Mouse (Mus musculus) testis, adult 2 months (tissue): ENCODE measurements around the gene Alg11. TPM values are rescaled to one million over a fixed set of nuclear protein-coding genes. Genes with fewer than 3 reads are reported as not detected.

Experiments
- H3K27ac ChIP-seq: fragments of 200-500 bp; 2 replicates; pipeline ENCODE4 v1.5.1; 2012; ENCODE audit warnings: low read depth, low read length; ENCODE audit not compliant: control insufficient read depth, insufficient read depth
- H3K27me3 ChIP-seq: fragments of 200-500 bp; 2 replicates; pipeline ENCODE4 v1.6.1; 2012; ENCODE audit warnings: mild to moderate bottlenecking, low read length, moderate library complexity; ENCODE audit not compliant: control insufficient read depth, insufficient read depth
- H3K36me3 ChIP-seq: fragments of 200-500 bp; 2 replicates; pipeline ENCODE4 v1.6.1; 2012; ENCODE audit warnings: mild to moderate bottlenecking, low read length; ENCODE audit not compliant: control insufficient read depth, insufficient read depth
- H3K4me1 ChIP-seq: fragments of 200-500 bp; 2 replicates; pipeline ENCODE4 v1.6.1; 2012; ENCODE audit warnings: low read length; ENCODE audit not compliant: control insufficient read depth, insufficient read depth
- H3K4me3 ChIP-seq: fragments of 200-500 bp; 2 replicates; pipeline ENCODE4 v1.5.1; 2012; ENCODE audit warnings: low read depth, mild to moderate bottlenecking, low read length, moderate library complexity, mixed read lengths; ENCODE audit not compliant: control insufficient read depth
- CTCF ChIP-seq: fragments of 200-500 bp; IDR thresholded peaks from 2 replicates; pipeline ENCODE4 v1.5.1; 2012; ENCODE audit warnings: low read depth, mild to moderate bottlenecking, inconsistent platforms, low read length, moderate library complexity; ENCODE audit not compliant: control insufficient read depth, insufficient read depth, insufficient replicate concordance
- POLR2A ChIP-seq: fragments of 200-500 bp; IDR thresholded peaks from 2 replicates; pipeline ENCODE4 v1.6.1; 2012; ENCODE audit warnings: low read depth, mild to moderate bottlenecking, inconsistent platforms, low read length, moderate library complexity; ENCODE audit not compliant: control insufficient read depth
- polyA plus RNA-seq: library from polyadenylated mRNA; depleted of rRNA; stranded (reverse); fragments of >200 nt; gene quantifications from 2 replicates; pipeline ENCODE4 v1.2.3, GENCODE M21; 2012

The Alg11 gene
- polyA plus RNA-seq, 1 experiment, result 5.0 TPM

GRCm38 (mm10) chr8:22036137-22036536 lies 24.4 kb upstream of the Alg11 start:
- Histone ChIP-seq H3K27me3 (no peaks in the 10 kb centered on the region), H3K36me3 (no peaks in the 10 kb centered on the region), H3K4me3 (no peak overlapping the region), H3K4me1 (no peaks in the 10 kb centered on the region), H3K27ac (no peak overlapping the region)
- TF ChIP-seq CTCF, result no peak
- no peak for TF ChIP-seq POLR2A

- no peak overlapping the region for H3K27ac ChIP-seq
- H3K4me3 ChIP-seq, result no peak overlapping the region
- H3K36me3 ChIP-seq, result no peaks in the 10 kb centered on the region
- no peaks in the 10 kb centered on the region for H3K4me1 ChIP-seq
- TF ChIP-seq CTCF (no peak), POLR2A (no peak)
- H3K27me3 ChIP-seq, result no peaks in the 10 kb centered on the region
These were observed 23.5 kb upstream of the Alg11 start for GRCm38 (mm10) chr8:22037022-22037421.

- TF ChIP-seq POLR2A (no peak), CTCF (no peak)
- H3K4me3 ChIP-seq, result no peak overlapping the region
- H3K4me1 ChIP-seq, result no peaks in the 10 kb centered on the region
- no peaks in the 10 kb centered on the region for H3K27me3 ChIP-seq
- no peaks in the 10 kb centered on the region for H3K36me3 ChIP-seq
- H3K27ac ChIP-seq, result no peak overlapping the region
These were observed 20.9 kb upstream of the Alg11 start for GRCm38 (mm10) chr8:22039468-22040152.

GRCm38 (mm10) chr8:22040153-22040509 lies 20.4 kb upstream of the Alg11 start:
- TF ChIP-seq POLR2A, result no peak
- TF ChIP-seq CTCF, result no peak
- no peak overlapping the region for H3K4me3 ChIP-seq
- H3K36me3 ChIP-seq, result no peaks in the 10 kb centered on the region
- no peak overlapping the region for H3K27ac ChIP-seq
- no peaks in the 10 kb centered on the region for H3K4me1 ChIP-seq
- H3K27me3 ChIP-seq, result no peaks in the 10 kb centered on the region

GRCm38 (mm10) chr8:22042515-22042914 lies 18.0 kb upstream of the Alg11 start:
- Histone ChIP-seq H3K27me3 (no peaks in the 10 kb centered on the region), H3K4me1 (no peaks in the 10 kb centered on the region), H3K27ac (no peak overlapping the region), H3K4me3 (no peak overlapping the region), H3K36me3 (no peaks in the 10 kb centered on the region)
- TF ChIP-seq CTCF (no peak), POLR2A (no peak)

GRCm38 (mm10) chr8:22043706-22044105 lies 16.8 kb upstream of the Alg11 start:
- H3K36me3 ChIP-seq, result no peaks in the 10 kb centered on the region
- H3K27ac ChIP-seq, result no peak overlapping the region
- TF ChIP-seq POLR2A (no peak), CTCF (no peak)
- no peak overlapping the region for H3K4me3 ChIP-seq
- no peaks in the 10 kb centered on the region for H3K27me3 ChIP-seq
- H3K4me1 ChIP-seq, result no peaks in the 10 kb centered on the region

- H3K36me3 ChIP-seq, result no peaks in the 10 kb centered on the region
- H3K4me1 ChIP-seq, result no peaks in the 10 kb centered on the region
- H3K27me3 ChIP-seq, result no peaks in the 10 kb centered on the region
- TF ChIP-seq CTCF (peak; percentile 20; the same call in 1 of the 2 replicates), POLR2A (no peak)
- no peak overlapping the region for H3K4me3 ChIP-seq
- H3K27ac ChIP-seq, result no peak overlapping the region
These were observed 12.6 kb upstream of the Alg11 start for GRCm38 (mm10) chr8:22047699-22048464.
